Mouse (Mus musculus) forebrain, embryonic 13.5 days (tissue): ENCODE measurements around the gene Rbm14. TPM values are rescaled to one million over a fixed set of nuclear protein-coding genes. Genes with fewer than 3 reads are reported as not detected.
"Not testable (repeated sequence)": the region's sequence is repeated elsewhere in the genome, so short reads cannot be mapped to it uniquely, and the experiment has no call there.

Experiments
- ATAC-seq: fragments of 200-750 bp; cut with Nextera tagmentation; 2 replicates; pipeline ENCODE4 v1.8.0; 2017
- H3K27ac ChIP-seq: fragments of 300-500 bp; sonication (generic); 2 replicates; pipeline ENCODE4 v1.5.1; 2015; ENCODE audit warnings: inconsistent platforms, mild to moderate bottlenecking, moderate library complexity
- H3K27me3 ChIP-seq: fragments of 300-500 bp; sonication (generic); 2 replicates; pipeline ENCODE4 v1.6.1; 2015; ENCODE audit warnings: mild to moderate bottlenecking, inconsistent platforms
- H3K36me3 ChIP-seq: fragments of 300-500 bp; sonication (generic); 2 replicates; pipeline ENCODE4 v1.6.1; 2015; ENCODE audit warnings: mild to moderate bottlenecking, inconsistent platforms; ENCODE audit not compliant: poor library complexity, severe bottlenecking
- H3K4me1 ChIP-seq: fragments of 300-500 bp; sonication (generic); 2 replicates; pipeline ENCODE4 v1.6.1; 2015; ENCODE audit warnings: inconsistent platforms
- H3K4me2 ChIP-seq: fragments of 300-500 bp; sonication (generic); 2 replicates; pipeline ENCODE4 v1.6.1; 2015; ENCODE audit warnings: inconsistent platforms, mild to moderate bottlenecking, moderate library complexity
- H3K4me3 ChIP-seq: fragments of 300-500 bp; sonication (generic); 2 replicates; pipeline ENCODE4 v1.5.1; 2015; ENCODE audit warnings: mild to moderate bottlenecking, inconsistent platforms
- H3K9ac ChIP-seq: fragments of 300-500 bp; sonication (generic); 2 replicates; pipeline ENCODE4 v1.6.1; 2015; ENCODE audit warnings: mild to moderate bottlenecking, inconsistent platforms
- H3K9me3 ChIP-seq: fragments of 300-500 bp; sonication (generic); replicated peaks from 2 replicates; pipeline ENCODE4 v1.6.1; 2016; ENCODE audit warnings: inconsistent platforms
- WGBS: fragments of 180-500 bp; shearing (Covaris S2); methylation state at CpG from one replicate; pipeline ENCODE4 v1.1.7; 2015; 5-methylcytosine and 5-hydroxymethylcytosine counted together
- polyA plus RNA-seq: library from polyadenylated mRNA; unstranded; fragments of >200 nt; fragmentation: Nextera tagmentation; extraction: Ambion mirVana; gene quantifications from 2 replicates; pipeline ENCODE4 v1.2.1, GENCODE M21; 2015

Rbm14 gene
- polyA plus RNA-seq, 1 experiment from 2014 or later = 88.3 TPM

GRCm38 (mm10) chr19:4772785-4773184 is 38.6 kb downstream of the Rbm14 start:
- Histone ChIP-seq H3K9ac (no peak overlapping the region), H3K36me3 (peaks cover 88% of the 10 kb centered on the region), H3K9me3 (no peaks in the 10 kb centered on the region), H3K4me1 (no peaks in the 10 kb centered on the region), H3K27ac (no peak overlapping the region), H3K27me3 (no peaks in the 10 kb centered on the region), H3K4me2 (no peak overlapping the region), H3K4me3 (no peak overlapping the region)
- ATAC-seq = no peak
- 88% methylated on average over 3 of the region's 3 CpGs for WGBS

GRCm38 (mm10) chr19:4767507-4768148 is 43.8 kb downstream of the Rbm14 start:
- Histone ChIP-seq H3K27ac (no peak overlapping the region), H3K4me1 (peaks cover 16% of the 10 kb centered on the region), H3K36me3 (peaks cover 85% of the 10 kb centered on the region), H3K9ac (no peak overlapping the region), H3K4me3 (no peak overlapping the region), H3K27me3 (no peaks in the 10 kb centered on the region), H3K9me3 (no peaks in the 10 kb centered on the region), H3K4me2 (no peak overlapping the region)
- WGBS = 96% methylated on average over 8 of the region's 12 CpGs
- ATAC-seq = no peak

- no peaks in the 10 kb centered on the region for H3K27me3 ChIP-seq
- no peak overlapping the region for H3K9ac ChIP-seq
- peaks cover 77% of the 10 kb centered on the region for H3K36me3 ChIP-seq
- no peaks in the 10 kb centered on the region for H3K9me3 ChIP-seq
- 0 out of 2 replicates have a peak overlapping the region, but pooled peaks have one; percentile 2 for H3K4me2 ChIP-seq
- H3K4me1 ChIP-seq = peaks cover 60% of the 10 kb centered on the region
- no peak overlapping the region for H3K4me3 ChIP-seq
- ATAC-seq = no peak
- H3K27ac ChIP-seq = no peak overlapping the region
- 73% methylated on average over 1 of the region's 1 CpGs for WGBS
Observed at GRCm38 (mm10) chr19:4762876-4763275, 48.6 kb downstream of the Rbm14 start.

GRCm38 (mm10) chr19:4760544-4760943 is 50.9 kb downstream of the Rbm14 start:
- not testable (repeated sequence) for H3K27me3 ChIP-seq, H3K9ac ChIP-seq, H3K27ac ChIP-seq, ATAC-seq, H3K9me3 ChIP-seq, H3K4me3 ChIP-seq
- WGBS = 87% methylated on average over 8 of the region's 8 CpGs
- Histone ChIP-seq H3K4me2 (peak overlapping the region; percentile 12), H3K4me1 (peaks cover 65% of the 10 kb centered on the region), H3K36me3 (peaks cover 59% of the 10 kb centered on the region)

- Histone ChIP-seq H3K36me3 (peaks cover 43% of the 10 kb centered on the region), H3K9ac (peak overlapping the region; percentile 89), H3K27ac (peak overlapping the region; percentile 98), H3K27me3 (no peaks in the 10 kb centered on the region), H3K9me3 (no peaks in the 10 kb centered on the region), H3K4me2 (peak overlapping the region; percentile 74), H3K4me3 (peak overlapping the region; percentile 75), H3K4me1 (peaks cover 42% of the 10 kb centered on the region)
- no peak for ATAC-seq
- 10% methylated on average over 9 of the region's 9 CpGs for WGBS
Observed at GRCm38 (mm10) chr19:4756921-4757320, 54.5 kb downstream of the Rbm14 start.

- peak within 1 kb of the TSS; percentile 89 for H3K9ac ChIP-seq
- peaks cover 43% of the 10 kb centered on the region for H3K36me3 ChIP-seq
- peaks cover 37% of the 10 kb centered on the region for H3K4me1 ChIP-seq
- H3K9me3 ChIP-seq = no peaks in the 10 kb centered on the region
- peak within 1 kb of the TSS; percentile 98 for H3K27ac ChIP-seq
- no peaks in the 10 kb centered on the region for H3K27me3 ChIP-seq
- ATAC-seq = peak; percentile 94
- under 1% methylated on average over 64 of the region's 65 CpGs for WGBS
- H3K4me2 ChIP-seq = peak within 1 kb of the TSS; percentile 74
- peak within 1 kb of the TSS; percentile 75 for H3K4me3 ChIP-seq
Observed at GRCm38 (mm10) chr19:4756193-4756911, 55.1 kb downstream of the Rbm14 start, which contains the start of gene Rbm4b. Gene Rbm4b, plus strand, starts transcription at chr19:4756497.

- peak; percentile 78 for ATAC-seq
- Histone ChIP-seq H3K9ac (peak overlapping the region; percentile 89), H3K9me3 (no peaks in the 10 kb centered on the region), H3K36me3 (peaks cover 43% of the 10 kb centered on the region), H3K27me3 (no peaks in the 10 kb centered on the region), H3K27ac (peak overlapping the region; percentile 98), H3K4me3 (peak overlapping the region; percentile 75), H3K4me1 (peaks cover 30% of the 10 kb centered on the region), H3K4me2 (peak overlapping the region; percentile 74)
- WGBS = under 1% methylated on average over 10 of the region's 10 CpGs
Observed at GRCm38 (mm10) chr19:4755565-4756192, 55.8 kb downstream of the Rbm14 start.

Other genes starting within 250 kb of the Rbm14 start
- gene Lrfn4, start 196.0 kb downstream of the Rbm14 start, polyA plus RNA-seq = 7.5 and 7.9 TPM in 2 replicates
- 50.9 and 63.4 TPM in 2 replicates for gene Rce1, start 186.0 kb downstream of the Rbm14 start, polyA plus RNA-seq
- 4.1 and 5.8 TPM in 2 replicates for gene Gm960, start 113.0 kb downstream of the Rbm14 start, polyA plus RNA-seq
- 18.1 and 20.8 TPM in 2 replicates for gene Sptbn2, start 100.5 kb downstream of the Rbm14 start, polyA plus RNA-seq
- gene Rbm4b, start 55.1 kb downstream of the Rbm14 start, polyA plus RNA-seq = 188 and 192 TPM in 2 replicates
- 103 TPM in 2 replicates for gene Rbm4, start 17.7 kb downstream of the Rbm14 start, polyA plus RNA-seq
- 43.0 and 47.4 TPM in 2 replicates for gene Gm21992, start within 50 bp of the Rbm14 start, polyA plus RNA-seq
- gene Ccs, start 27.7 kb upstream of the Rbm14 start, polyA plus RNA-seq = 42.0 and 47.0 TPM in 2 replicates
- 0.23 and 0.39 TPM in 2 replicates for gene Ccdc87, start 27.7 kb upstream of the Rbm14 start, polyA plus RNA-seq
- gene Ctsf, start 43.5 kb upstream of the Rbm14 start, polyA plus RNA-seq = 31.3 and 34.5 TPM in 2 replicates
- 0.64 and 0.97 TPM in 2 replicates for gene Actn3, start 66.3 kb upstream of the Rbm14 start, polyA plus RNA-seq
- gene Zdhhc24, start 67.0 kb upstream of the Rbm14 start, polyA plus RNA-seq = 17.1 and 20.1 TPM in 2 replicates
- gene Bbs1, start 95.0 kb upstream of the Rbm14 start, polyA plus RNA-seq = 8.9 and 10.8 TPM in 2 replicates
- 118 and 132 TPM in 2 replicates for gene Dpp3, start 116.7 kb upstream of the Rbm14 start, polyA plus RNA-seq
- 5.7 TPM in 2 replicates for gene Peli3, start 131.5 kb upstream of the Rbm14 start, polyA plus RNA-seq
- gene Mrpl11, start 150.5 kb upstream of the Rbm14 start, polyA plus RNA-seq = 128 and 135 TPM in 2 replicates
- 0.10 and 0.18 TPM in 2 replicates for gene Npas4, start 178.7 kb upstream of the Rbm14 start, polyA plus RNA-seq
- 6.9 and 8.3 TPM in 2 replicates for gene Slc29a2, start 212.2 kb upstream of the Rbm14 start, polyA plus RNA-seq
- 39.4 and 40.3 TPM in 2 replicates for gene B4gat1, start 227.2 kb upstream of the Rbm14 start, polyA plus RNA-seq
- 3.2 and 3.4 TPM in 2 replicates for gene AC124502.3, start 227.3 kb upstream of the Rbm14 start, polyA plus RNA-seq
- 56.0 and 63.2 TPM in 2 replicates for gene Brms1, start 229.7 kb upstream of the Rbm14 start, polyA plus RNA-seq
- gene Rin1, start 238.8 kb upstream of the Rbm14 start, polyA plus RNA-seq = 0.62 and 0.78 TPM in 2 replicates